ENCODE assay signal across 9 mouse cellular contexts in the genomic region with DNA sequence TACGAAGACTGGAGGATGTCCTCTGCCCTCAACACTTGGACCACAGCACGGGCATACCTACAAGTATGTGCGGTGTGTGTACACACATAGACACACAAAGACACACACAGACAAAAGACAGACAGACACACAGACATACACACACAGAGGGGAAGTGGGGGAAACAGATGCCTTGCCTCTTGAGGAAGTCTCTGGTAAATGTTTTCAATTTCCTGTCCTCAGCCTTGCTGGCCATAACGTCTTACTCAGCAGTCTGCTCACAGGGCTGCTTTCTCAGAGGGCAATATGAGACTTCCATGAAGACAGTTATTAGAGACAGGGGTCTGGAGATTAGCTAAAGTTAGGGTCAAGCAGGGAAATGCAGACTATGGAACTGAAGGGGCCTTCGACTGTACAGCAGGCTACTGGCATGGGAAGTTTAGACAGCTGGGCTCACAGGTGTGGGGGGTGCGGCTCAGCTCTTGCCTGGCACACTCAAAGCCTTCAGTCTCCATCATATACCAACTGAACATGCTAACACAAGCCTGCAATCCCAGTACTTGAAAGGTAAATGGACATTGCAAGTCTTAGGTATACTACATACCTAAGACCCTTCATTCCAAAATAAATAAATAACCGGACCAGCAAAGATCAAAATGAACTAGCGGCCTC.
DNase-seq lines count a peak whose midpoint lies in the region; ATAC-seq and TF ChIP-seq lines count a peak whose summit lies in the region.
"Had no signal": no experiment of that assay in that cellular context is flagged by ENCODE, and none has a peak within 500 bp of the region (broad histone marks: within the 10 kb centered on the region; RNA-seq: fewer than 3 reads in every experiment).

No protein-coding gene starts in this region.

- whole genome bisulfite sequencing in heart, embryonic 13.5 days: 69% methylated on average over 8 of the region's 8 CpGs
- WGBS in heart, adult 2 months: 69% methylated on average over 8 of the region's 8 CpGs
- WGBS in embryonic facial prominence, embryonic 14.5 days: 55% methylated on average over 8 of the region's 8 CpGs
- 39% methylated on average over 8 of the region's 8 CpGs for WGBS in macrophage (ENCODE audit: missing documents)

- H3K79me2 ChIP-seq in heart, adult 2 months (replicated peaks; ENCODE audit: control insufficient read depth, insufficient read depth, low read length): peaks cover 17% of the 10 kb centered on the region
- no peaks in the 10 kb centered on the region; the same call in 1 of the 2 replicates for H3K79me2 ChIP-seq in macrophage (ENCODE audit: inconsistent target)

- intact Hi-C loops in heart, adult 2 months (cut with DNase I): no loop called here

- no peak for ATAC-seq in heart, embryonic 13.5 days (ENCODE audit: extremely low read depth, insufficient number of reproducible peaks, low FRiP score, low TSS enrichment)
- ATAC-seq in embryonic facial prominence, embryonic 14.5 days (ENCODE audit: low read depth): no peak
- ATAC-seq in erythroid progenitor cell, adult 5-6 weeks (replicated peaks; ENCODE audit: low FRiP score, poor library complexity, severe bottlenecking): no peak

- no peak for TF ChIP-seq POLR2A in heart, adult 2 months (IDR thresholded peaks at IDR 0.05; ENCODE audit: insufficient read depth, low read depth, low read length)

- TF ChIP-seq EP300 in heart, adult 2 months (IDR thresholded peaks at IDR 0.05; ENCODE audit: insufficient read depth, low read depth, low read length): no peak

- H3K36me3 ChIP-seq in heart, embryonic 13.5 days: no peaks in the 10 kb centered on the region
- peaks cover 3% of the 10 kb centered on the region; the same call in 1 of the 2 replicates for H3K36me3 ChIP-seq in heart, adult 2 months (ENCODE audit: control insufficient read depth, insufficient read depth, low read length)
- H3K36me3 ChIP-seq in embryonic facial prominence, embryonic 14.5 days (ENCODE audit: control insufficient read depth, insufficient read depth, low read length): no peaks in the 10 kb centered on the region
- H3K36me3 ChIP-seq in macrophage (ENCODE audit: inconsistent target): no peaks in the 10 kb centered on the region

- no peaks in the 10 kb centered on the region for H3K27me3 ChIP-seq in heart, embryonic 13.5 days (replicated peaks)
- H3K27me3 ChIP-seq in heart, adult 2 months (ENCODE audit: control insufficient read depth, insufficient read depth, low read length): no peaks in the 10 kb centered on the region
- H3K27me3 ChIP-seq in embryonic facial prominence, embryonic 14.5 days (replicated peaks; ENCODE audit: control insufficient read depth, insufficient read depth, low read length): no peaks in the 10 kb centered on the region

- H3K4me2 ChIP-seq in heart, embryonic 13.5 days: no peak overlapping the region
- H3K4me2 ChIP-seq in embryonic facial prominence, embryonic 14.5 days (ENCODE audit: low read depth, low read length): no peak overlapping the region

- DNase-seq in heart, adult 2 months: no peak
- peak; percentile 79 for DNase-seq in 416B (ENCODE audit: low read depth)
- no peak for DNase-seq in embryonic facial prominence, embryonic 14.5 days (ENCODE audit: low spot score)
- DNase-seq in right cerebral cortex, postnatal 25 days: no peak
- no peak for DNase-seq in adrenal gland, postnatal 36 days

- no peaks in the 10 kb centered on the region for H3K9me3 ChIP-seq in heart, embryonic 13.5 days
- H3K9me3 ChIP-seq in embryonic facial prominence, embryonic 14.5 days (ENCODE audit: control insufficient read depth, low read length): no peaks in the 10 kb centered on the region

- H3K27ac ChIP-seq in heart, embryonic 13.5 days (replicated peaks): peak overlapping the region; percentile 67
- H3K27ac ChIP-seq in heart, adult 2 months: no peak overlapping the region; the same call in 1 of the 2 replicates
- peak overlapping the region; percentile 39 for H3K27ac ChIP-seq in embryonic facial prominence, embryonic 14.5 days (replicated peaks; ENCODE audit: low read depth, low read length)
- 0 out of 2 replicates have a peak overlapping the region, but pooled peaks have one; percentile 7 for H3K27ac ChIP-seq in macrophage

- H3K4me3 ChIP-seq in heart, embryonic 13.5 days: no peak overlapping the region
- no peak overlapping the region for H3K4me3 ChIP-seq in heart, adult 2 months
- no peak overlapping the region for H3K4me3 ChIP-seq in embryonic facial prominence, embryonic 14.5 days (ENCODE audit: low read depth, low read length)
- no peak overlapping the region for H3K4me3 ChIP-seq in macrophage (ENCODE audit: inconsistent target)
- H3K4me3 ChIP-seq: erythroblast, embryonic 14.5 days had no signal

- peaks cover 81% of the 10 kb centered on the region for H3K4me1 ChIP-seq in heart, embryonic 13.5 days
- peaks cover 30% of the 10 kb centered on the region for H3K4me1 ChIP-seq in heart, adult 2 months (ENCODE audit: control insufficient read depth, insufficient read depth, low read length)
- H3K4me1 ChIP-seq in embryonic facial prominence, embryonic 14.5 days (ENCODE audit: control insufficient read depth, insufficient read depth, low read length): peaks cover 45% of the 10 kb centered on the region

- no peak overlapping the region for H3K9ac ChIP-seq in heart, embryonic 13.5 days
- H3K9ac ChIP-seq in heart, adult 2 months (ENCODE audit: low read depth, low read length): no peak overlapping the region
- H3K9ac ChIP-seq in embryonic facial prominence, embryonic 14.5 days (ENCODE audit: low read depth, low read length): no peak overlapping the region

- TF ChIP-seq CTCF in heart, adult 2 months (IDR thresholded peaks at IDR 0.05): no peak
